Mouse (Mus musculus) skeletal muscle tissue, adult 2 months (tissue): ENCODE measurements around the gene Rsu1.
"Not testable (repeated sequence)": the region's sequence is repeated elsewhere in the genome, so short reads cannot be mapped to it uniquely, and the experiment has no call there.

Experiments
- DNase-seq: peaks from one replicate; pipeline ENCODE4 v3.0.0-alpha.2; 2012; ENCODE audit warnings: low read depth, low spot score

Gene Rsu1

GRCm38 (mm10) chr2:13224546-13224945, 46.7 kb downstream of the Rsu1 start:
- DNase-seq, result no peak

GRCm38 (mm10) chr2:13223451-13223850, 47.8 kb downstream of the Rsu1 start:
- DNase-seq, result no peak

- no peak for DNase-seq
Observed at GRCm38 (mm10) chr2:13220141-13220540, 51.1 kb downstream of the Rsu1 start.

GRCm38 (mm10) chr2:13218112-13218511, 53.1 kb downstream of the Rsu1 start:
- no peak for DNase-seq

- no peak for DNase-seq
Observed at GRCm38 (mm10) chr2:13206825-13207224, 64.4 kb downstream of the Rsu1 start.

- no peak for DNase-seq
Observed at GRCm38 (mm10) chr2:13206367-13206766, 64.8 kb downstream of the Rsu1 start.

- DNase-seq, result no peak
Observed at GRCm38 (mm10) chr2:13202805-13203475, 68.3 kb downstream of the Rsu1 start.

GRCm38 (mm10) chr2:13199713-13200112, 71.5 kb downstream of the Rsu1 start:
- no peak for DNase-seq

GRCm38 (mm10) chr2:13199033-13199432, 72.2 kb downstream of the Rsu1 start:
- DNase-seq, result no peak

- no peak for DNase-seq
Observed at GRCm38 (mm10) chr2:13195540-13195939, 75.7 kb downstream of the Rsu1 start.

- DNase-seq, result no peak
Observed at GRCm38 (mm10) chr2:13192157-13192556, 79.1 kb downstream of the Rsu1 start.

- no peak for DNase-seq
Observed at GRCm38 (mm10) chr2:13190767-13191166, 80.4 kb downstream of the Rsu1 start.

- no peak for DNase-seq
Observed at GRCm38 (mm10) chr2:13188831-13189495, 82.3 kb downstream of the Rsu1 start.

GRCm38 (mm10) chr2:13183124-13183523, 88.1 kb downstream of the Rsu1 start:
- no peak for DNase-seq

GRCm38 (mm10) chr2:13181899-13182298, 89.3 kb downstream of the Rsu1 start:
- DNase-seq, result not testable (repeated sequence)

- DNase-seq, result no peak
Observed at GRCm38 (mm10) chr2:13177698-13178395, 93.4 kb downstream of the Rsu1 start.

- DNase-seq, result no peak
Observed at GRCm38 (mm10) chr2:13176304-13176620, 95.0 kb downstream of the Rsu1 start.

- DNase-seq, result no peak
Observed at GRCm38 (mm10) chr2:13175536-13176303, 95.5 kb downstream of the Rsu1 start.

- no peak for DNase-seq
Observed at GRCm38 (mm10) chr2:13174461-13174860, 96.8 kb downstream of the Rsu1 start.

GRCm38 (mm10) chr2:13170651-13171050, 100.6 kb downstream of the Rsu1 start:
- no peak for DNase-seq

- no peak for DNase-seq
Observed at GRCm38 (mm10) chr2:13169962-13170361, 101.3 kb downstream of the Rsu1 start.
